Mouse (Mus musculus) liver, adult 2 months (tissue): ENCODE measurements at regions not wholly inside any gene's neighbourhood (a gene's known extent, or its start where the extent isn't known, plus 50 kb on each side); places are given as distances from the start of the nearest gene placed in this dataset.

ENCODE experiments used
- DNase-seq: peaks from one replicate; pipeline ENCODE4 v3.0.0-alpha.2; 2011; ENCODE audit warnings: low read depth, low spot score; ENCODE audit errors: extremely low read depth
- H3K27ac ChIP-seq: fragments of 200-500 bp; replicated peaks from 2 replicates; pipeline ENCODE4 v1.5.1; 2012; ENCODE audit warnings: low read depth, mild to moderate bottlenecking, control low read depth, inconsistent platforms, low read length; ENCODE audit not compliant: insufficient read depth
- H3K27me3 ChIP-seq: fragments of 200-500 bp; 2 replicates; pipeline ENCODE4 v1.6.1; 2012; ENCODE audit warnings: mild to moderate bottlenecking, moderate library complexity, low read length, inconsistent platforms; ENCODE audit not compliant: control insufficient read depth, insufficient read depth
- H3K36me3 ChIP-seq: fragments of 200-500 bp; 2 replicates; pipeline ENCODE4 v1.6.1; 2012; ENCODE audit warnings: low read length, inconsistent platforms; ENCODE audit not compliant: control insufficient read depth, insufficient read depth
- H3K4me1 ChIP-seq: fragments of 200-500 bp; 2 replicates; pipeline ENCODE4 v1.6.1; 2011; ENCODE audit warnings: low read length; ENCODE audit not compliant: control insufficient read depth, insufficient read depth
- H3K4me3 ChIP-seq: fragments of 200-500 bp; 2 replicates; pipeline ENCODE4 v1.5.1; 2011; ENCODE audit warnings: low read depth, mild to moderate bottlenecking, control low read depth, low read length, moderate library complexity; ENCODE audit not compliant: insufficient read depth
- H3K79me2 ChIP-seq: fragments of 200-500 bp; 2 replicates; pipeline ENCODE4 v1.6.1; 2012; ENCODE audit warnings: inconsistent platforms, mild to moderate bottlenecking, low read length, moderate library complexity; ENCODE audit not compliant: control insufficient read depth, insufficient read depth
- H3K9ac ChIP-seq: fragments of 200-500 bp; 2 replicates; pipeline ENCODE4 v1.6.1; 2012; ENCODE audit warnings: low read depth, mild to moderate bottlenecking, control low read depth, inconsistent platforms, low read length
- CTCF ChIP-seq: fragments of 200-500 bp; IDR thresholded peaks from 2 replicates; pipeline ENCODE4 v1.5.1; 2011; ENCODE audit warnings: low read depth, low read length, control low read depth
- POLR2A ChIP-seq: fragments of 200-500 bp; IDR thresholded peaks from 2 replicates; pipeline ENCODE4 v1.6.1; 2011; ENCODE audit warnings: low read length, control low read depth; ENCODE audit not compliant: insufficient read depth; ENCODE audit errors: extremely low read depth
- WGBS: fragments of 180-500 bp; shearing (Covaris S2); methylation state at CpG from one replicate; pipeline ENCODE4 v1.1.7; 2018; 5-methylcytosine and 5-hydroxymethylcytosine counted together

DNA sequence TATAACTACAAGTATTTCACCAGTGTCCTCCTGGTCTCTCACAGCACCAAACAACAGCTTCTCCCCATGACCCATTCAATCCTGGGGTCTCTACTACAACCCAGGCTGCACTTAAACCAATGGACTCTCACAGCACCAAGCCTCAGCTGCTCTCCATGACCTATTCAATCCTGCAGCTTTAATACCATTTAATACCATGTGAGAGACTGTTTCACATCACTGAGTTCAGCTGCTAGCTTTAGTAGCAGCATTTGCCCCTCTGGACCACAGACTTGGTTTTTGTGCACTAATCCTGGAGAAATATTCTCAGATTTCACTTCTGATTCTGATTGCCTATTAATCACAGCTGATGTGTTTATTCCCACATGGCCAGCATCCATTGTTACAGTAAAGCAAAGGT, 147.5 kb upstream of the Pabpc6 start:
- Histone ChIP-seq H3K79me2 (no peaks in the 10 kb centered on the region), H3K4me1 (no peaks in the 10 kb centered on the region), H3K4me3 (no peak overlapping the region), H3K27me3 (no peaks in the 10 kb centered on the region), H3K9ac (no peak overlapping the region), H3K27ac (no peak overlapping the region), H3K36me3 (no peaks in the 10 kb centered on the region)
- no peak for DNase-seq
- TF ChIP-seq CTCF (no peak), POLR2A (no peak)

GRCm38 (mm10) chr17:9797069-9797468, 127.6 kb upstream of the Pabpc6 start:
- Histone ChIP-seq H3K4me3 (no peak overlapping the region), H3K36me3 (no peaks in the 10 kb centered on the region), H3K27me3 (no peaks in the 10 kb centered on the region), H3K9ac (no peak overlapping the region), H3K27ac (no peak overlapping the region), H3K4me1 (no peaks in the 10 kb centered on the region), H3K79me2 (no peaks in the 10 kb centered on the region)
- WGBS, result 74% methylated on average over 8 of the region's 8 CpGs
- TF ChIP-seq CTCF (no peak), POLR2A (no peak)
- DNase-seq, result no peak

DNA sequence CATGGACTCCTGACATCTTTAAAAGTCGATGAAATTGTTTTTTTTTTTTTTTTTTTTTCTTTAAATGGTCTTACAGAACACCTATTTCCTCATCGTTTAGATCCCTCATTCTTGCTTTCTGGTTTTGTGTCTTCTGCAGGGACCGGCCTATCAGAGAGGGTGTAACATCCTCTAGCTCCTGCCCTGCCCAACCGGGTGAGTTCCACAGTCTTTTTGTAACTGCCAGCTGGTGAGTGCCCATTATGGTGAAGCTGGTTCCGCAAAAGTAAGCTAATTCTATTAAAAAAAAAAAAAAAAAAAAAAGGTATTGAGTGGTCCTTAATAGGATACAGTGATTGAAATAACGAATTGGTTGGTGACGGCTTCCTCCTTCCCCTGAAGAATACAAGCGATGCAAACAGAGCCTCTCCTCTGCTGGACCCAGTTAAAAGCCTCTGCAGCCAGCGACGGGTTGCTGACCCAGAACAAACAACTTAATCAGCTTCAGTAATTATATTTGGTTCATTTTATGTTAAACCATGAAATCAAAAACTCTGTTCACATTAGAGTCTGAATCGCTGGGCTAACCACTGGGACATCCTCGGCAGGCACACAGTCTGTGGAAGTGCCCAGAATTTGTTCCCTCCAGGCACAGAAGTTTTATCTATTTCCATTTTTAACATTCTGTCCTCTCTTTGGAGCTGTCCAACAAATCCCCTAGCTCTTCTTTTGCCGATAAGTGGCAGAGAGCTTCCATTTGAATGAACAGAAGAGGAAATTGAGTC, 126.9 kb upstream of the Pabpc6 start:
- 69% methylated on average over 13 of the region's 13 CpGs for WGBS
- H3K79me2 ChIP-seq, result no peaks in the 10 kb centered on the region
- no peaks in the 10 kb centered on the region for H3K4me1 ChIP-seq
- no peaks in the 10 kb centered on the region for H3K27me3 ChIP-seq
- TF ChIP-seq CTCF (no peak), POLR2A (no peak)
- H3K27ac ChIP-seq, result no peak overlapping the region
- H3K9ac ChIP-seq, result no peak overlapping the region
- no peaks in the 10 kb centered on the region for H3K36me3 ChIP-seq
- H3K4me3 ChIP-seq, result no peak overlapping the region
- no peak for DNase-seq

DNA sequence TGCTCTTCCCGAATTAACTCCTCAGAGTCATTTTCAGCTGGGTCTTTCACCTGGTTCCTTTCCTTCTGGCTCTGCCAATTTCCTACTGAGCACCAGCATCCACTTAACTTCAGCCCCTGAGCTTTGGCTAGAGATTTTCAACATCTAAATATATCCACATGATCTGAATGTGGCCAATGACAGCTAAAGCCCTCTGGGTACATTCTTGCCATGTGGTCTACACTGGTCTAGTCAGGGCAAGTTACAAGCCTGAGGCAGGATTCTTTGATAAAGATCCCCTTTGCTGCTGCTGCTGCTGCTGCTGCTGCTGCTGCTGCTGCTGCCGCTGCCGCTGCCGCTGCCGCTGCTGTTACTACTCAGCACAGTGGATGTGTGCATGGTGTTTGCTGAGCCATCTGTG, 109.3 kb upstream of the Pabpc6 start:
- Histone ChIP-seq H3K9ac (no peak overlapping the region), H3K27me3 (no peaks in the 10 kb centered on the region), H3K27ac (no peak overlapping the region), H3K36me3 (no peaks in the 10 kb centered on the region), H3K4me1 (no peaks in the 10 kb centered on the region), H3K4me3 (no peak overlapping the region), H3K79me2 (no peaks in the 10 kb centered on the region)
- TF ChIP-seq POLR2A, result no peak
- no peak for TF ChIP-seq CTCF
- no peak for DNase-seq
- 86% methylated on average over 5 of the region's 5 CpGs for WGBS

DNA sequence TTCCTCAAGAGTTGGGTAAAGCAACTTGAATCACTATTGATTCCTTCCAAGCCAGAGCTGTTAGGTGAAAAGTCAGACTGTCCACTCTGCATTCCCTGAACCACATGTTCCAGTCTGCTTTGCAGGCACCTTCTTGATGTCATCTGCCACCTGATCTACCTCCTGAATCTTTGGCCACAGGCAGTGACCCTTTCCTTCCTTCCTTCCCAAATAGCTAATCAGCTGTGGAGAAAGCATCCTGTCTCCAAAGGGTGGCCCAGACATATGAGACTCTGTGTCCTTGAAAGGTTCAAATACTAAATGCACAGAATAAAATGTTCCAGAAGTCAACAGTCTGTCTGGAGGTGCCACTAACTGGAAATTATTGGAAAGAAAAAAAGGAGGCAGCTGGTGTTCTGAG, 107.6 kb upstream of the Pabpc6 start:
- no peaks in the 10 kb centered on the region for H3K79me2 ChIP-seq
- H3K36me3 ChIP-seq, result no peaks in the 10 kb centered on the region
- H3K27ac ChIP-seq, result no peak overlapping the region
- H3K4me1 ChIP-seq, result no peaks in the 10 kb centered on the region
- no peaks in the 10 kb centered on the region for H3K27me3 ChIP-seq
- H3K9ac ChIP-seq, result no peak overlapping the region
- no peak for DNase-seq
- H3K4me3 ChIP-seq, result no peak overlapping the region
- TF ChIP-seq CTCF, result no peak
- TF ChIP-seq POLR2A, result no peak

DNA sequence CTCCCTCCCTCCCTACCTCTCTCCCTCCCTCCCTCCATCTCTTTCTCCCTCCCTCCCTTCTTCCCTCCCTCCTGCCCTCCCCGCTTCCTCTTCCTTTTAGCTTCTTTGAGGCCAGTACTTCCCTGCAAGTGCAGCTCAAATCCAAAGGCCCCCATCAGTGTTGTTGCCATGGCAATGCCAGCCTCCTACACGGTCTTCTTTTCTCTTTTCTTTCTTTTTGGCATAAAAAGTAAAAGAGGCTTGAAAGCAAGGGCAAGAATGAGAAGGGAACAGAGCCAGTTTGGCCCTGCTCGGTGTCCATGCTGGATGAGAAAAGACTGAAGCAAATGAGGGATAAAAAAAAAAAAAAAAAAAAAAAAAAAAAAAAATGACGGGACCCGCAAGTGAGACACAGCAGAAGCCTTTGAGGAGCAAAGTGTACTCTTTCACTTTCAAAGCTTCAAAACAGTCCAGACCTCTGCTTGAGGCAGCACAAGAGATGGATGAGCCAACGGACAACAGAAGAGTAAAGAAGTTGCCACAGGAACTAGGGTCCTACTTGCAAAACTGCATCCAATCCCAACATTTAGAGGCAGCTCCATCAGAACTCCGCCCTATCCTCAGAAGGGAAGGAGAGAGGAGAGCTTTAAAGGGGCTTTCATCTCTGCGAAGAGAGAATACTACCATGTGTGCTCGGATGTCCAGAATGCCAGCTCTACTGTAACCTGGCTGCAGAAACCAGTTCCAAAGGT, 106.9 kb upstream of the Pabpc6 start:
- H3K27ac ChIP-seq, result no peak overlapping the region
- no peaks in the 10 kb centered on the region for H3K27me3 ChIP-seq
- no peak for TF ChIP-seq CTCF
- TF ChIP-seq POLR2A, result no peak
- WGBS, result 63% methylated on average over 8 of the region's 9 CpGs
- no peak for DNase-seq
- H3K4me1 ChIP-seq, result no peaks in the 10 kb centered on the region
- no peaks in the 10 kb centered on the region for H3K79me2 ChIP-seq
- H3K4me3 ChIP-seq, result no peak overlapping the region
- H3K9ac ChIP-seq, result no peak overlapping the region
- H3K36me3 ChIP-seq, result no peaks in the 10 kb centered on the region
